Mouse (Mus musculus) MEL (cell line): ENCODE measurements around the gene Srrm2. TPM values are rescaled to one million over a fixed set of nuclear protein-coding genes. Genes with fewer than 3 reads are reported as not detected.

Experiments
- DNase-seq: peaks from one replicate; pipeline ENCODE4 v3.0.0; 2011; ENCODE audit warnings: low read depth, low spot score
- H3K27ac ChIP-seq: 2 replicates; pipeline ENCODE4 v1.5.1; 2012; ENCODE audit warnings: low read depth, mild to moderate bottlenecking, control low read depth, low read length, moderate library complexity; ENCODE audit not compliant: control insufficient read depth
- H3K27me3 ChIP-seq, 2 experiments: fragments of 150-350 bp in 1 of 2; sonication (generic) in 1 of 2; 2 replicates each; pipeline ENCODE4 v1.6.1; 2012; ENCODE audit warnings: low read length in 2 of 2, mild to moderate bottlenecking in 2 of 2, improper control_type of control experiment in 1 of 2, moderate library complexity in 1 of 2; ENCODE audit not compliant: insufficient read depth in 2 of 2, control insufficient read depth in 1 of 2
- H3K36me3 ChIP-seq, 2 experiments: 2 replicates each; pipeline ENCODE4 v1.6.1; 2012 to 2014; ENCODE audit warnings: low read length in 2 of 2, improper control_type of control experiment in 1 of 2, inconsistent platforms in 1 of 2, mild to moderate bottlenecking in 1 of 2; ENCODE audit not compliant: insufficient read depth in 2 of 2, control insufficient read depth in 1 of 2
- H3K4me1 ChIP-seq, 2 experiments: fragments of 150-350 bp in 1 of 2; sonication (generic) in 1 of 2; 2 replicates each; pipeline ENCODE4 v1.6.1; 2012; ENCODE audit warnings: low read length in 2 of 2, improper control_type of control experiment in 1 of 2, mild to moderate bottlenecking in 1 of 2; ENCODE audit not compliant: insufficient read depth in 2 of 2, control insufficient read depth in 1 of 2
- H3K4me3 ChIP-seq, 2 experiments: fragments of 150-350 bp in 1 of 2; sonication (generic) in 1 of 2; 2 replicates each; pipeline ENCODE4 v1.5.1; 2012; ENCODE audit warnings: low read depth in 2 of 2, low read length in 2 of 2, mild to moderate bottlenecking in 2 of 2, moderate library complexity in 2 of 2, control low read depth in 1 of 2, improper control_type of control experiment in 1 of 2; ENCODE audit not compliant: control insufficient read depth in 1 of 2, insufficient read depth in 1 of 2
- H3K79me2 ChIP-seq: 2 replicates; pipeline ENCODE4 v1.6.1; 2012; ENCODE audit warnings: mild to moderate bottlenecking, low read length, moderate library complexity; ENCODE audit not compliant: control insufficient read depth, poor library complexity, insufficient read depth
- H3K9ac ChIP-seq: 2 replicates; pipeline ENCODE4 v1.6.1; 2012; ENCODE audit warnings: low read depth, mild to moderate bottlenecking, control low read depth, low read length, moderate library complexity; ENCODE audit not compliant: control insufficient read depth, poor library complexity, severe bottlenecking
- H3K9me3 ChIP-seq: fragments of 150-350 bp; sonication (generic); replicated peaks from 2 replicates; pipeline ENCODE4 v1.6.1; 2012; ENCODE audit warnings: mild to moderate bottlenecking, low read length, improper control_type of control experiment, moderate library complexity; ENCODE audit not compliant: insufficient read depth
- BHLHE40 ChIP-seq: IDR thresholded peaks from 2 replicates; pipeline ENCODE4 v1.6.1; 2012; ENCODE audit warnings: low read depth, mild to moderate bottlenecking, inconsistent platforms, low read length, improper control_type of control experiment, borderline replicate concordance
- CHD2 ChIP-seq: IDR thresholded peaks from 2 replicates; pipeline ENCODE4 v1.6.1; 2011; ENCODE audit warnings: low read length, improper control_type of control experiment
- CTCF ChIP-seq, 3 experiments: IDR thresholded peaks in 2 of 3; conservative IDR thresholded peaks in 1 of 3; 2 replicates each; pipeline ENCODE4 v1.5.1; 2011 to 2012; ENCODE audit warnings: low read length in 3 of 3, low read depth in 2 of 3, mild to moderate bottlenecking in 2 of 3, improper control_type of control experiment in 1 of 3, inconsistent platforms in 1 of 3, mixed read lengths in 1 of 3, moderate library complexity in 1 of 3; ENCODE audit not compliant: control insufficient read depth in 1 of 3, insufficient read depth in 1 of 3, poor library complexity in 1 of 3, severe bottlenecking in 1 of 3
- E2F4 ChIP-seq: IDR thresholded peaks from 2 replicates; pipeline ENCODE4 v1.6.1; 2011; ENCODE audit warnings: low read depth, low read length, improper control_type of control experiment, borderline replicate concordance
- ELF1 ChIP-seq: IDR thresholded peaks from 2 replicates; pipeline ENCODE4 v1.6.1; 2014; ENCODE audit warnings: low read depth, mild to moderate bottlenecking, inconsistent platforms, low read length, improper control_type of control experiment, moderate library complexity
- ETS1 ChIP-seq: IDR thresholded peaks from 2 replicates; pipeline ENCODE4 v1.6.1; 2012; ENCODE audit warnings: low read depth, mild to moderate bottlenecking, inconsistent platforms, low read length, improper control_type of control experiment, moderate library complexity
- GABPA ChIP-seq: IDR thresholded peaks from 2 replicates; pipeline ENCODE4 v1.6.1; 2012; ENCODE audit warnings: low read depth, mild to moderate bottlenecking, inconsistent platforms, low read length, improper control_type of control experiment, moderate library complexity
- GATA1 ChIP-seq: IDR thresholded peaks from 2 replicates; pipeline ENCODE4 v1.6.1; 2011; ENCODE audit warnings: low read depth, low read length, improper control_type of control experiment
- HCFC1 ChIP-seq: IDR thresholded peaks from 2 replicates; pipeline ENCODE4 v1.6.1; 2012; ENCODE audit warnings: low read depth, mild to moderate bottlenecking, inconsistent platforms, low read length, improper control_type of control experiment, moderate library complexity
- KAT2A ChIP-seq: conservative IDR thresholded peaks from 2 replicates; pipeline ENCODE4 v1.6.1; 2012; ENCODE audit warnings: low read depth, low read length, improper control_type of control experiment, inconsistent platforms
- MAFK ChIP-seq: IDR thresholded peaks from 2 replicates; pipeline ENCODE4 v1.6.1; 2011; ENCODE audit warnings: low read depth, mild to moderate bottlenecking, low read length, improper control_type of control experiment, borderline replicate concordance
- MAX ChIP-seq: IDR thresholded peaks from 2 replicates; pipeline ENCODE4 v1.6.1; 2011; ENCODE audit warnings: low read length, improper control_type of control experiment
- MAZ ChIP-seq: IDR thresholded peaks from 2 replicates; pipeline ENCODE4 v1.6.1; 2012; ENCODE audit warnings: low read depth, mild to moderate bottlenecking, inconsistent platforms, low read length, improper control_type of control experiment
- MEF2A ChIP-seq: IDR thresholded peaks from 2 replicates; pipeline ENCODE4 v1.6.1; 2014; ENCODE audit warnings: low read depth, mild to moderate bottlenecking, inconsistent platforms, low read length, improper control_type of control experiment; ENCODE audit not compliant: poor library complexity, insufficient replicate concordance, severe bottlenecking; ENCODE audit errors: extremely low read depth
- MXI1 ChIP-seq: IDR thresholded peaks from 2 replicates; pipeline ENCODE4 v1.6.1; 2011; ENCODE audit warnings: mild to moderate bottlenecking, low read depth, low read length, improper control_type of control experiment
- MYC ChIP-seq: IDR thresholded peaks from 2 replicates; pipeline ENCODE4 v1.6.1; 2011; ENCODE audit warnings: low read depth, mild to moderate bottlenecking, low read length, improper control_type of control experiment, moderate library complexity
- NELFE ChIP-seq: IDR thresholded peaks from 2 replicates; pipeline ENCODE4 v1.6.1; 2011; ENCODE audit warnings: low read depth, low read length, improper control_type of control experiment
- NRF1 ChIP-seq: IDR thresholded peaks from 2 replicates; pipeline ENCODE4 v1.6.1; 2014; ENCODE audit warnings: low read depth, mild to moderate bottlenecking, inconsistent platforms, low read length, improper control_type of control experiment, moderate library complexity; ENCODE audit not compliant: poor library complexity, insufficient read depth, severe bottlenecking
- POLR2A ChIP-seq, 2 experiments: IDR thresholded peaks; 2 replicates each; pipeline ENCODE4 v1.6.1; 2011 to 2012; ENCODE audit warnings: low read length in 2 of 2, mild to moderate bottlenecking in 2 of 2, control low read depth in 1 of 2, improper control_type of control experiment in 1 of 2, low read depth in 1 of 2, moderate library complexity in 1 of 2; ENCODE audit not compliant: control insufficient read depth in 1 of 2, insufficient read depth in 1 of 2, poor library complexity in 1 of 2
- RAD21 ChIP-seq: IDR thresholded peaks from 2 replicates; pipeline ENCODE4 v1.6.1; 2011; ENCODE audit warnings: mild to moderate bottlenecking, low read depth, low read length, improper control_type of control experiment
- RCOR1 ChIP-seq: IDR thresholded peaks from 2 replicates; pipeline ENCODE4 v1.6.1; 2012; ENCODE audit warnings: low read depth, mild to moderate bottlenecking, inconsistent platforms, low read length, improper control_type of control experiment
- SMC3 ChIP-seq: IDR thresholded peaks from 2 replicates; pipeline ENCODE4 v1.6.1; 2011; ENCODE audit warnings: low read depth, low read length, improper control_type of control experiment
- TAL1 ChIP-seq: IDR thresholded peaks from 2 replicates; pipeline ENCODE4 v1.6.1; 2012; ENCODE audit warnings: mild to moderate bottlenecking, inconsistent platforms, low read length, moderate library complexity, mixed read lengths
- TBP ChIP-seq: IDR thresholded peaks from 2 replicates; pipeline ENCODE4 v1.8.0; 2011; ENCODE audit warnings: low read depth, low read length, improper control_type of control experiment
- TCF12 ChIP-seq: IDR thresholded peaks from 2 replicates; pipeline ENCODE4 v1.6.1; 2014; ENCODE audit warnings: low read depth, mild to moderate bottlenecking, inconsistent platforms, low read length, improper control_type of control experiment, moderate library complexity
- UBTF ChIP-seq: IDR thresholded peaks from 2 replicates; pipeline ENCODE4 v1.6.1; 2012; ENCODE audit warnings: low read depth, mild to moderate bottlenecking, inconsistent platforms, low read length, improper control_type of control experiment, moderate library complexity, borderline replicate concordance; ENCODE audit not compliant: insufficient read depth
- USF1 ChIP-seq: IDR thresholded peaks from 2 replicates; pipeline ENCODE4 v1.6.1; 2014; ENCODE audit warnings: low read depth, mild to moderate bottlenecking, inconsistent platforms, low read length, improper control_type of control experiment, moderate library complexity
- USF2 ChIP-seq, 2 experiments: IDR thresholded peaks; 2 replicates each; pipeline ENCODE4 v1.6.1; 2011 to 2012; ENCODE audit warnings: improper control_type of control experiment in 2 of 2, low read length in 2 of 2, borderline replicate concordance in 1 of 2, inconsistent platforms in 1 of 2, low read depth in 1 of 2, mild to moderate bottlenecking in 1 of 2; ENCODE audit not compliant: insufficient read depth in 1 of 2
- ZC3H11A ChIP-seq: IDR thresholded peaks from 2 replicates; pipeline ENCODE4 v1.6.1; 2012; ENCODE audit warnings: low read depth, mild to moderate bottlenecking, inconsistent platforms, low read length, improper control_type of control experiment
- ZKSCAN1 ChIP-seq: IDR thresholded peaks from 2 replicates; pipeline ENCODE4 v1.6.1; 2012; ENCODE audit warnings: low read depth, mild to moderate bottlenecking, inconsistent platforms, low read length, improper control_type of control experiment, moderate library complexity
- ZMIZ1 ChIP-seq: IDR thresholded peaks from 2 replicates; pipeline ENCODE4 v1.6.1; 2012; ENCODE audit warnings: low read depth, mild to moderate bottlenecking, inconsistent platforms, low read length, improper control_type of control experiment, moderate library complexity
- ZNF384 ChIP-seq: IDR thresholded peaks from 2 replicates; pipeline ENCODE4 v1.6.1; 2012; ENCODE audit warnings: low read depth, mild to moderate bottlenecking, inconsistent platforms, low read length, improper control_type of control experiment
- polyA plus RNA-seq, 2 experiments: library from polyadenylated mRNA; stranded (reverse) in 1 of 2; unstranded in 1 of 2; fragments of >175 nt in 1 of 2; fragments of >200 nt in 1 of 2; gene quantifications; 2 replicates each; pipeline versions ENCODE4 v1.2.1 to v1.2.4; 2012; ENCODE audit warnings: low replicate concordance in 2 of 2, low read depth in 1 of 2; ENCODE audit not compliant: insufficient read length in 2 of 2, insufficient read depth in 1 of 2, missing spikeins in 1 of 2
- total RNA-seq: library from RNA; depleted of rRNA; stranded (reverse); fragments of 300-350 nt; gene quantifications from 2 replicates; pipeline ENCODE4 v1.2.3, GENCODE M21; 2012

Srrm2 gene
- total and polyA plus RNA-seq, 3 experiments = 56.2 to 988 (median 505) TPM

DNA sequence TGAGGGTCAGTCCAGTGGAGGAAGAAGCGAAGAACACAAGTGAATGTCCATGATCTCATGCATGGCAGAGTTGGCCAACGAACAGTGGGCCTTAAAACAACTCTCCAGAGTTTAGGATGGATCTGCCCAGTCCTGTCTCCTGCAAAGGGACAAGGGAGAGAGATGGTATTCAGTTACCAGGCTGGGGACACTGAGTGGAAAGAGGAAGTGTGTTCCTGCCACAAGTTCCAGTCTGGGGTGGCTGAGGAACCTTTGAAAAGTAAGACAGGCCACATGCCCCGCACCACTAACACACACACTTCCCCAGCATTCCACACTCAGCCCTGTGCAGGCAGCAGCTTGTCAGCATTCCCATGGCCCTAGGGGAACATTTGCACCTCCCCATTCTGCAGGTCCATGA lies 43.6 kb upstream of the Srrm2 start:
- H3K27ac ChIP-seq = no peak overlapping the region
- no peak for TF ChIP-seq TAL1
- TF ChIP-seq UBTF = no peak
- no peak for TF ChIP-seq GABPA
- no peak for TF ChIP-seq BHLHE40
- no peak for TF ChIP-seq SMC3
- no peak for TF ChIP-seq MEF2A
- TF ChIP-seq TBP = no peak
- TF ChIP-seq MAFK = no peak
- no peak for TF ChIP-seq CTCF (IDR thresholded peaks at IDR 0.05 in 2 of 3, conservative IDR thresholded peaks at IDR 0.05 in 1 of 3; ENCODE audit: control insufficient read depth in 1 of 3, insufficient read depth in 1 of 3, low read depth in 2 of 3, low read length in 3 of 3, poor library complexity in 1 of 3, severe bottlenecking in 1 of 3)
- no peak for TF ChIP-seq ELF1
- no peak for TF ChIP-seq USF1
- no peak for TF ChIP-seq NRF1
- TF ChIP-seq GATA1 = no peak
- TF ChIP-seq ZMIZ1 = no peak
- no peak for TF ChIP-seq ZKSCAN1
- TF ChIP-seq CHD2 = no peak
- no peak for TF ChIP-seq MAZ
- TF ChIP-seq MAX = no peak
- TF ChIP-seq NELFE = no peak
- H3K9me3 ChIP-seq = no peaks in the 10 kb centered on the region
- H3K4me1 ChIP-seq = peaks cover 4 to 23% of the 10 kb centered on the region in 2 experiments; a peak in 3 of 4 replicates
- no peaks in the 10 kb centered on the region for H3K79me2 ChIP-seq
- DNase-seq = peak; percentile 78
- H3K4me3 ChIP-seq = no peak overlapping the region
- 0 out of 2 replicates have a peak overlapping the region, but pooled peaks have one; percentile 28 for H3K9ac ChIP-seq
- no peaks in the 10 kb centered on the region for H3K27me3 ChIP-seq
- H3K36me3 ChIP-seq = peaks cover 0 to 4% of the 10 kb centered on the region in 2 experiments; a peak in 2 of 4 replicates

DNA sequence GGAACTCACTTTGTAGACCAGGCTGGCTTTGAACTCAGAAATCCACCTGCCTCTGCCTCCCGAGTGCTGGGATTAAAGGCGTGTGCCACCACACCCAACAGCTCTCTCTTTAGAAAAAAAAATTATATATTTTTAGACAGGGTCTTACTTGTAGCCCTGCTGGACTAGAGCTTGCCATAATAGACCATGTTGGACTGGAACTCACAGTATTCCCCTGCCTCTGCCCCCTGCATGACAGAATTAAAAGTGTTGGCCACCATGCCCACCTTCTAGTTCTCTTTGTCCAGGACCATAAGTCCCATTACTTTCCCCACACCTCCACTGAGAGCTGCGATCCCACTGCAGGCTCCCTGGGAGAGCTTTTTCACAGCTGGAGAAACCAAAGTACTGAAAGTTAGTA lies 42.9 kb upstream of the Srrm2 start:
- Histone ChIP-seq H3K4me1 (peaks cover 4 to 23% of the 10 kb centered on the region in 2 experiments; a peak in 3 of 4 replicates), H3K36me3 (peaks cover 0 to 4% of the 10 kb centered on the region in 2 experiments; a peak in 2 of 4 replicates), H3K4me3 (no peak overlapping the region), H3K27me3 (no peaks in the 10 kb centered on the region), H3K9me3 (no peaks in the 10 kb centered on the region), H3K9ac (no peak overlapping the region), H3K27ac (no peak overlapping the region), H3K79me2 (no peaks in the 10 kb centered on the region)
- TF ChIP-seq UBTF (no peak), TCF12 (no peak), HCFC1 (no peak), CTCF (IDR thresholded peaks at IDR 0.05 in 2 of 3, conservative IDR thresholded peaks at IDR 0.05 in 1 of 3; ENCODE audit: control insufficient read depth in 1 of 3, insufficient read depth in 1 of 3, low read depth in 2 of 3, low read length in 3 of 3, poor library complexity in 1 of 3, severe bottlenecking in 1 of 3) (no peak), POLR2A (IDR thresholded peaks at IDR 0.05; ENCODE audit: control insufficient read depth in 1 of 2, insufficient read depth in 1 of 2, low read depth in 1 of 2, low read length in 2 of 2, poor library complexity in 1 of 2) (no peak), RAD21 (no peak), ZNF384 (no peak), KAT2A (no peak), MYC (no peak), GATA1 (no peak), ZMIZ1 (no peak), RCOR1 (no peak), BHLHE40 (no peak), USF2 (IDR thresholded peaks at IDR 0.05; ENCODE audit: borderline replicate concordance in 1 of 2, insufficient read depth in 1 of 2, low read depth in 1 of 2, low read length in 2 of 2) (no peak), E2F4 (no peak), TBP (no peak), MXI1 (no peak), SMC3 (no peak), ETS1 (no peak), ZC3H11A (no peak)
- no peak for DNase-seq
